Mouse (Mus musculus): ENCODE results near the gene Gm47996.
A peak's percentile ranks its signal among the peaks of the same experiment; 100 is the strongest.

The Gm47996 gene

DNA sequence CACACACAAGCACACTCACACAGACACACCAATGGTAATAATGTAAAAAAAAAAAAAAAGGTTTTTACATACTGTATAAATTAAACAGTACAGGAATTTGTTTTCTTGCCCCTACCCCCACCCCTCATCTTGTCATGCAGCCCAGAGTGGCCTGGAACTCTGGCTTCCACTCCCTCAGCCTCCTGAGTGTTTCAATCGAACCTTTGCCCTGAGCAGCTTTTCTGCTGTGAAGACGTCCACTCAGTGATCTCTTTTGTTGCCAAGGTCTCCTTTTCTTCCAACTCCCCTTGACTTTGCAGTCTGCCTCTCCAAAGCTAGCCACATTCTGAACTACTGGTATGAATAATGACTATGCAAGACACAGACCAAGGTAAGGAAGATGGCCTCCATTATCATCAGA, 35.9 kb downstream of the Gm47996 start:
- DNase-seq (ENCODE audit: low spot score in 2 of 2): no peak

DNA sequence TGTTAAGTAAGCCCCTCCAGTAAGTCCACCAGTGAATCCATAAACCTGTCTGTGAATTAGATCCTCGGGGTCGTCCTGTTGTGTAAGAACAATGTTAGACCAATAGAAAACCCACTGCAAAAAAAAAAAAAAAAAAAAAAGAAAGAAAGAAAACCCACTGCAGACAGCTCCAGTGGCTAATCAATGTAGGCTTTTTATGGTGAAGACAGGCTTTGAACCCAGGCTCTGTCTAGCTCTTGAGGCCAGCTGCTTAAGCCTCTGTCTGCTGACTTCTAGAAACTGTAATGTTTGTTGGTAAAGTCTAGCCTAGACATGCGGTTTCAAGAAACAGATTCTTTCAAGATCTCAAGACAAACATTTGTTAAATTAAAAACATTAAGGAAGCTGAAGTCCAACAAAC, 40.2 kb downstream of the Gm47996 start:
- DNase-seq (ENCODE audit: low spot score in 2 of 2): no peak

GRCm38 (mm10) chr1:151250529-151251193, 40.7 kb downstream of the Gm47996 start:
- DNase-seq (ENCODE audit: low spot score in 2 of 2): peak; percentile 71 to 84

DNA sequence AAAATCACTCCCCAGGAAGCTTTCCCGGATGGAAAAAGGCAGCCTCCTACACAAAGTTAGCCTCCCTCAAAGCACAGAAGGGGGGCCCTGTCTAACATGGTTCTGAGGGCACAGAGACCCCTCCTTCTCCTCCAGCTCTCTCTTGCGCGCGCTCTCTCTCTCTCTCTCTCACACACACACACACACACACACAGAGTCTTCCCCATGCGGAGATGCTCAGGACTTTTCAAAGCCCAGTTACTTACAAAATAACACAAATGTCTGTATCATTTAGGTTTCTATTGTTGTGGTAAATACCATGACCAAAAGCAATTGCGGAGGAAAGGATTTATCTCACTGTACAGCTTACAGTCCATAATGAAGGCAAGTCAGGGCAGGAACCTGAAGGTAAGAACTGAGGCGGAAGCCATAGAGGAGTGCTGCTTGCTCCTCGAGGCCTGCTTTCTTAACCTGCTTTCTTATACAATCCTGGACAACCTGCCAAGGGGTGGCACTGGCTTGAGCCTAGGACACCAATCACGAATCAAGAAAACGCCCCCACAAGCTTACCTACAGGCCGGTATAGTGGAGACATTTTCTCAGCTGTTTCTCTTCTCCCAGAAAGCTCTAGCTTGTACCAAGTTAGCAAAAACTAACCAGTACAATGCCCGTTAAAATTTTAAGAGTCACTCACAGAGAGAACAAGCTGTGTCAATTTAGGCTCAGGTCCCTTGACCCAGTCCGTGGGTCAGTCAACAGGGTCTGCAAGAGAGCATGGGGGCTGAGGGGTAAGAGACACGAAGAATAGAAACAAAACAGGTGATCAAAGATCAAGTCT, 41.5 kb downstream of the Gm47996 start:
- DNase-seq (ENCODE audit: low spot score in 2 of 2): no peak

- no peak for DNase-seq (ENCODE audit: low spot score in 2 of 2)
These were observed 45.5 kb downstream of the Gm47996 start for GRCm38 (mm10) chr1:151255422-151255821.

DNA sequence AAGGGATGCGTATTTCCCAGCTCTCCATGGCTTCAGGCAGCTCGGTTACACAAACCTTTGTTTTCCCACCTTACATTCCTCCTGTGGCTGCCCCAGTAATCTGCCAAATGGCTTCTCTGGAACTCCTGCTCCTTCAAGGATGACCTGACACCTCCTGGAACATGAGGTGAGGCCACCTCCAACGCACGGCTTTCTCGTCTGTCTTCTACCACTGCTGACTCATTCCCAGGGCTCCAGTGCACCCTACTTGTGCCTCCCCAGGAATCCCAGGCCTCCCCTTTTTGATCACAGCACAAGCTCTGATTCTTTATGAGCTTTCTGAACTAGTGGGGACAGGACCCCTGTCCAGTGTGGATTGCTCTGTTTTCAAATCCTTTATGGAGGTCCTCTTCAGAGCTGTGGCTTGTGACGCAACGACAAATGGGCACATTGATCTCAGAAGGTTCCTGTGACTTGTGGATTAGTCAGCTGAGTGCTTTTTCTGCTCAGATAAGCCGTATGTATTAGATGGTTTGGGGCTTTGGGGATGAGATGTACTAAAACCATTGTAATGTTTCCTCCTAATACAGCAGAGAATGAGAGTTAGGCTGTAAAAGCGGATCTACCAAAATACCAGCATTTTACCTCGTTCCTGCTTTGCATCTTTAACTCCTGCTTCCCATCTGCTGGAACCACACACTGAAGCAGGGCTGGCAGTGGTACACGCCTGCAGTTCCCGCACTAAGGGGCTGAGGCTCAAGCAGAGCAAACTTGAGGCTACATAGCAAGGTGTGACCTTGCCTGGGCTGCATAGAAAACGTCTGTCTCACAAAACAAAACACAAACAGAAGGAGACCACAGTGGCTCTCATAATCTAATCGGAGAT, 48.4 kb downstream of the Gm47996 start:
- DNase-seq (ENCODE audit: low spot score in 2 of 2): no peak

DNA sequence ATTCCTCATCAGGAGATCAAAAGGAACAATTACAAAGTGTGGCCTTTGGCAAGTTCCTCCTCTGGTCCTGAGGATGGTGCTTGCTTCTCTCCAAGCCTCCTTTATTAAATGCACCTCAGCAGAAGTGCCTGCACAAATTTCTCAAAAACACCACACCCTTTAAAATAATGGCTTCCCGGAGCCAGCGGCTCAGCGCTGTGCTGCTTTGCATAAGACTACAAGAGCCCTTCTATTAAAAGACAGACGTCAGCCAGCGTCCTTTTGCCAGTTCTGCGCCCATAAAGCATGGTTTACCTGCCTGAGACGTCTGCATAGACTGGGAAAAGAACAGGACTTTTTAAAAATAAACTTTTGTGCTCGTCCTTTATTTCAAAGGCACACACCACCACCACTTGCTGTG, 49.1 kb downstream of the Gm47996 start:
- no peak for DNase-seq (ENCODE audit: low spot score in 2 of 2)
